Mouse (Mus musculus) retina, adult 2 months (tissue): Measurements from ENCODE around the gene Pdcd2l.
A peak's percentile ranks its signal among the peaks of the same experiment; 100 is the strongest.

Experiments
- DNase-seq: peaks from one replicate; pipeline ENCODE4 v3.0.0-alpha.2; 2012; ENCODE audit warnings: low read depth, low spot score

Gene Pdcd2l

DNA sequence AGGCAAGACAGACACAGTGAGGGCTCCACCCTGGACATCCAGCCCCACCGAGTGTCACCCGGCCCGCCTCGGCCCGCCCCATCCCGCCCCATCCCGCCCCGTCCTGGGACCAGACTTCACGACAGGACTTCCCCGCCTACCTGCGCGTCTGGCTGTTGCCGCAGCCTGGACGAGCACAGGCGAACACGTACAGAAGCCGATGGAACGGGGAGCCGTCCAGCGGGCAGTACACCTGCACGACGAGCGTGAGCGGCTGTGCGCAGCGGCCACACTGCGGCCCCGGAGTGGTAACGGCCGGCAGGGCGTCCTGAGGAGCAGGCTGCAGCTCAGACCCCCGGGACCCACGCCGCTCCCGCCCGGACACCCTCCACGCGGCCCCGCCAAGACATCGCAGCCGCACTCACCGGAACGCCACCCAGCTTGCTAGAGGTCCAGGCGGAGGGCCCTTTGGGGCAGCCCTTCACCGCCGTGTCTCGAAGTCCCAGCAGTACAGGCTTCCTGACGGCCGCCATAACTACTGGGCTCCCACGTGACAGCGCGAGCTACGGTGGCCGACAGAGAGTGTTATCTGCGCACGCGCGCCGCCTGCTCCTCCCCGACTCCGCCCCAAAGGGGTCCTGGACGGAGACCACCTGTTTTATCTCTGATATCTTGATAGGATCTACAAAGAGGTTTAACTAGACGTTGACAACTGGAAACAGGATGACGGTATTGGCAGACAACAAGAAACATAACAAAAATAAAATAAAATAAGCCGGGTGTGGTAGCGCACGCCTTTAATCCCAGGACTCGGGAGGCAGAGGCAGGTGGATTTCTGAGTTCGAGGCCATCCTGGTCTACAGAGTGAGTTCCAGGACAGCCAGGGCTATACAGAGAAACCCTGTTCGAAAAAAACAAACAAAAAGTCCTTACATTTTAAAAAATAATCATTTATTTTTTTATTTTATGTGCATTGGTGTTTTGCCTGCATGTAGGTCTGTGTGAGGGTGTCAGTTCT is at the start of gene Pdcd2l:
Pdcd2l (minus strand) TSS at position 530 of the 997 bp plus-strand sequence.
- DNase-seq: peak; percentile 78

DNA sequence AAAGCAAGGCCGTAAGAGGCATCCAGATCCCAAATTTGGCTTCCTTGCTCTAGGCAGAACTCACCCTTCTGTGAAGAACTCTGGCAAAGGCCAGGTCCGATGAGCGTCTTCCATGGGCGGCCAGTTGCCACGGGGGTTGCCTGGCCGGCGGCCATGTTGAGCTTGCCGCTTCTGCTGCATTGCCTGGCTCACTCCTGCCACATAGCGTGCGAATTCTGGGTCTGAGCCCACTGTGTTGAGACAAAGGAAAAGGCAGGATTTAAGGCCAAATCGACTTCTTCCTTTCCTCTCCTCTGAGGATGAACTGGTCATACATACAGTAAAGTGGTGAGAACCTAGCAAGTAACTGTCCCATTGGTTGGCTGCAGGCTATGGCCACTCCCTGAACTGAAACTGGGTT is 45.7 kb upstream of the Pdcd2l start:
- DNase-seq: no peak

DNA sequence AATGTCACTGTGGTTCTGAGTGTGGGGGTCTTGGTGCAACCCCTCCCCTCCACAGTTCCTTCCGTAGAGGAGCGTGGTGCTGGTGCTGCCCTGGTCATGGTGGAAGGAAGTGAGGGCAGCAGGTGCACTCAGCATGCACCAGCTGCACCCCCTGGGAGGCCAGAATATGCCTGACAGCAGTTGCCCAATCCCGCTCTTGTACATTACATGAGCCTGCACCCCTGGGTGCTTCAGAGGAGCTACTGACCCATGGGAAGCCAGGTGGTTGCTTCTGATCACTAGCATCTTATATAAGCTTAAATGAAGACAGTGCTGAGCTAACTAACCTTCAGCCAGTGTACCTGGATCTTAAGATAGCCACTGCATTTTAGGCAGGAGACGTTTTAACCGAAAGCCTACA is 41.6 kb upstream of the Pdcd2l start:
- no peak for DNase-seq

DNA sequence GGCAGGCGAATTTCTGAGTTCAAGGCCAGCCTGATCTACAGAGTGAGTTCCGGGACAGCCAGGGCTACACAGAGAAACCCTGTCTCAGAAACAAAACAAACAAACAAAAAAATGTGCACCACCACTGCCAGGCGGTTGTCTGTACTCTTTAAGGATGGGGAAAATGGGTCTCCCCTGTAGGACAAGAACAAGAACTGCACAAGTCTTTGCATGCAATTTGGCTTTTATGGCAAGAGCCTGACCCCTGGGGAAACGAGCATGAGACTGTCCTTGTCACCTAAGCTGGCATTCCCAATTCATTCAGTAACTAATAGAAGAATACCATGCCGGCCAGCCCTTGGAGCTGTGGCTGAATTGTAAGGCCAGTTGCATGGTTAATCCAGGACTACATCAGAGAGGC is 39.1 kb upstream of the Pdcd2l start:
- no peak for DNase-seq

DNA sequence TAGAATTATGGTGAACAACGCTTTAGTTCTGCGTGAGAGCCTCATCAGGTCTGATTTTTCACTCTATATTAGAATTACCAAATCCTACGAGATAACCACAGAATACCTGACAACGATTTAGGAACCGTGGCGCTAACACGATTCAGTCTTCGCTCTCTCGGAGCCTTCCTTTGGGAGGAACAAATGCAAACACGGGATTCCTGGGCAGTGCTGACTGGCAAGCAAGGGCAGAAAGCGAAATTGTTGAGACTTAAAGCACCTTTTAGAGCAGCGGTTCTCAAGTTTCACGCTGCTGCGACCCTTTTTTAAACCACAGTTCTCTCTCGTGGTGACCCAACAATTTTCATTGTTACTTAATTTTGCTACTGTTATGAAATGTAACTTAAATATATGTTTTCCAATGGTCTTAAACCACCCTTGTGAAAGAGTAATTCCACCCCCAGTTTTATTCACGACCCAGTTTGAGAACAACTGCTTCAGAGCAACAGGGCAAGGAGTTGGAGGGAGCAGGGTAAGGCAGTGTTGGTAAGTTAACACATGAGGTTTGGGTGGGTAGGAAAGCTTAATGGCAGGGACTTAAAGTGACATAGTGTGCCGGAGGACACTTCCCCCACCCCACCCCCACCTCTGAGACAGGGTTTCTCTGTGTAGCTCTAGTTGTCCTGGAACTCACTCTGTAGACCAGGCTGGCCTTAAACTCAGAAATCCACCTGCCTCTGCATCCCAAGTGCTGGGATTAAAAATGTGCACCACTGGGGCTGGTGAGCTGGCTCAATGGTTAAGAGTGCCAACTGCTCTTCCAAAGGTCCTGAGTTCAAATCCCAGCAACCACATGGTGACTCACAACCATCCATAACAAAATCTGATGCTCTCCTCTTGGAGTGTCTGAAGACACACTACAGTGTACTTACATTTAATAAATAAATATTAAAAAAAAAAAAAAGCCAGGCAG is 38.4 kb upstream of the Pdcd2l start:
- DNase-seq: no peak

DNA sequence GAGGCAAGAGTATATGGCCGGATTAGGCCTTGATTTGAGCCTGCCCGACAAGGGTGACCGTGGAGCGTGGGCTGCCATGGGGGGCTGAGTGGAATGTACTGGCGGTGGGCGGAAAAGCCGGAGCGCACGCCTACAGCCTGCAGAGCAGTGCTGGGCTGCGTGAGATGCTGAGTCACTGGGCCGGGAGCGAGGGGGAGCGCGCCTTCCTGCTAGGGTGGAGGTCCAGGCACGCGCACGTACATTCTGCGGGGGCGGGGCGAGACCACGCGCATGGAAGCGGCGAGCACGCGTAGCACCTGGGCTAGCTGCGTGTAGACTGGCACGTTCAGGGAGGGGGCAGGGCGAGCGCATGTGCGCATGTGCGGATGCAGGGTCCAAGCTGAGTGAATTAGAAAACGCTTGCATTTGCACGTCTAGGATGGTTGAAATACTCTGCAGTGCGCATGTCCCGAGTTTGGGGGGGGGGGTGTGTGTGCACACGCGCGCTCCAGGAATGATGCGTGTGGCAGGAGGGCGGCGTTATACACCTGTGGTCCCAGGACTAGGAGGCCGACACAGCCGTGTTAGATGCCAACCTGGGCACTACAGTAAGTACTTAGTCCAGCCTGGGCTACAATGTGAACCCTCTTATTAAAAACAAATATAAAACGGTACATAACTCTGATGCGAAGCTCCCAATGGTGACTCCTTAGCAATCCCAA is 37.6 kb upstream of the Pdcd2l start:
- DNase-seq: peak; percentile 98

DNA sequence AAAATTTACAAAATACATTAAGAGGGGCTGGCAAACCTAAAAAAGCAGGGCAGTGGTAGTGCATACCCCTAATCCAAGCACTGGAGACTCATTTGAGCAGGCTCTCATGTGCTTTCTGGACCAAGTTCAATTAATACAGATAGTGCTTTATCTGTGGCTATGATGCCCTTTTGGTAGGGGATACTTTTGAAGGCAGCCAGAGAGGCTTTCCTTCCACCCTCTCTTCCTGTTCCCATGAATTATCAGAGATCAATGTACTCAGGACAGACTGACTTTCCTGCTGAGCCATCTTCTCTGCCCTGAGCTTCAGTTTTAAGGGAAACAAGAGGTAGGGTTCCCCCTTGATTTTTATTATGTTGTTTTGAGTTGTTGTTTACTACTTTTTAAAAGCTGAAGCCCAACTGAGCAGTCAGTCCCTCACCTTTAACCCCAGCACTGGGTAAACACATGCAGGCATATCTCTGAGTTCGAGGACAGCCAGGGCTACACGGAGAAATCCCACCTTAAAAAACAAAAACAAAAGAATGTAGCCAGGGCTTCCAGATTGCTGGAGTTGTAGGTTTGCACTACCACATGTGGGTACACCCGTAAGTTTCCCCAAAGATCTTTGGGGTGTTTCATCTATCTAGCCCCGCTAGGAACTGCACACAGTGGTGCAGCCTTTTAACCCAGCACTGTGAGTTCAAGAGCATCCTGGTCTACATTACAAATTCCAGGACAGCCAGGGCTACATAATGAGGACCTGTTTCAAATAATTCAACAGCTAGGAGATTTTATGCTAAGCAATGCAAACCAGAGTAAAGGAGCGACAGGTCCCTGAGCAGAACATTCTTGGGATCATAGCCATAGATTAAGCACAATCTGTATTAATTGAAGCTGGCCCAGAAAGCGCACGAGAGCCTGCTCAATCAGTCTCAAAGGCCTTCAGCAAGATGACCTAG is 36.6 kb upstream of the Pdcd2l start:
- DNase-seq: no peak

DNA sequence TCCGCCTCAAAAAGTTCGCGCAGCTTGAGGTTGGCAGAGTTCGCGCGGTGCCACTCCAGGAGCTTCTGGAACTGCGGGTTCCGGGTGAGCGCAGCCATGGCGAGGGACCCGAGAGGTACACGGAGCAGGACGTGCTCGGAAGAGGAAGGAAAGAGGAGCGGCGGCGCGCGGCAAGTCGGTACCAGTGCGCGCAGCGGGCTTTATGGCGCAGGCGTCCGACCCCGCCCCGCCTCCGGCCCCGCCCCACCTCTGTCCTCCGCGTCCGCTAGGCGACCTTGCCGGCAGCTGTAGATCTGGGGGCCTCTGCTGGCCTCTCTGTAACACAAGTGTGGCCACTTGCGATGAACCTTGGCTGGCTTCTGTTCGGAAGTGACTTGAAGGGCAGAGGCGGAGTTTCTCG is 33.7 kb upstream of the Pdcd2l start, which contains the start of gene Gpi1:
Gpi1 (minus strand) TSS at position 221 of the 400 bp plus-strand sequence.
- DNase-seq: peak; percentile 78

DNA sequence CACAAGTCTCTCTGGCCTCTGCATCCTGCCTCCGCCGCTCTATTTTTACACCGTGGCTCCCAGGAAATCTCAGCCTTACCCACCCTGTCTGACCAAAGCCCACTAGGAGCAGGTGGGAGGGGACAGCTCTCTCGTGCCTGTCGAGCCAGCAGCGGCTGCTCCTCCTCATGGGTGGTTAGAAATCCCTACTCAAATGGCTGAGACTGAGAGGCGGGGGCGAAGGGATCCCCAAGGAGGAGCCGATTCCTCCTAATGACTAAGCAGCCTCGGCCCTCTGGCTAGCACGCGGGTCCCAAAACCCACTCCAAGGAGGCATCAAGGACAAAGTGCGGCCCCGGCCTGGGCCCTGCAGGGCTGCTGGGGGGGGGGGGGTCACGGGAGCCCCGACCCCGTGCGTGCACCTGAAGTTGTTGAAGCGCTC is 33.2 kb upstream of the Pdcd2l start:
- DNase-seq: no peak

DNA sequence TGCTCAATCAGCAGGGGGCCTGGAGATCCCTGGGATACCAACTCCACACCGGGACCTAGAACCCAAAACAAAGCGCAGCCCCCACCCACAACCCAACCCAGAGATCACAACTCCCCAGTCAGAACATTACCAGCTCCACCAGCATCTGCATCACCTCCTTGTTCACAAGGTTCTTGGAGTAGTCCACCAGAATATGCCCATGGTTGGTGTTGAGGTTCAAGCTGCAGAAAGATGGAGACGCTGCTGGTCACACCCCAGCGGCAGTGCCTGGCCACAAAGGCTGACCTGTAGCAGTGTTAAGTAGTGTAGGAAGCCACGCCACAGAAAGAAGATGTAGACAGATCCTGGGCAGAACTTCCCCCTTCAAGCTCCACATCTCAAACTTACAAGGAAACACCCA is 32.7 kb upstream of the Pdcd2l start:
- no peak for DNase-seq

DNA sequence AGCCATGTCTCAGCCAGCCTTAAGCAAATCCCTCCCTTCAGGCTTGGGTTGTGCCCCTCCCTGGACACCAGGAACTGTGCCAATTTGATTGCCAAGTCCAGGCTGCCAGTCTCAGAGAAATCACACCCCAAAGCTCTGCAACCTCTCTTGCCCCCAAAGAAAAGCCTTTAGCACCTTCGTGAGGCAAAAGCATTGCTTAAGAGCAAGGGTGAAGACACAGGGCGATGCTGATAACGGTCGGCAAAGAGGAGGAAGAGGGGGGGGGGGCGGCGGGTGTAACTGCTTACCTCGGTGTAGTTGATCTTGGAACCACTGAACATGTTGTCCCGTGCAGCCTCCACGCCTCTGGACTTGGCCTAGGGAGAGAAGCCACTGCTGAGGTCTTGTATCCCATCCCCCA is 32.2 kb upstream of the Pdcd2l start:
- no peak for DNase-seq

DNA sequence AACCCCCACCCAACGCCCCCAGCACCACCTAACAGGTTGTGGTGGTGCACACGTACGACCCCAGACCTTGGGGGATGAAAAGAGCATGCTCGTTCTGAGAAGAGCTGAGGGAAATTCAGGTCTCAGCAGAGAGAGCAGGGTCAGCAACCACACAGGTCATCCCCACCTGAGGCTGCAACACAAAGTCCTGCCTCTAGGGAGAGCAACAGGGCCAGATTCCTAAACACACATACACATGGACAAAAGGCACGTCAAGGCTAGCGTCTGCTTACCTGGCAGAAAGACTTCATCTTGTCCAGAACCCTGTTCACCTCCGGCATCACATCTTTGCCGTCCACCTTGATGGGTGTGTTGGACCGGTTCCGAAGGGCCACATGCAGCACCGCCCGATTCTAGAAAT is 30.4 kb upstream of the Pdcd2l start:
- no peak for DNase-seq

DNA sequence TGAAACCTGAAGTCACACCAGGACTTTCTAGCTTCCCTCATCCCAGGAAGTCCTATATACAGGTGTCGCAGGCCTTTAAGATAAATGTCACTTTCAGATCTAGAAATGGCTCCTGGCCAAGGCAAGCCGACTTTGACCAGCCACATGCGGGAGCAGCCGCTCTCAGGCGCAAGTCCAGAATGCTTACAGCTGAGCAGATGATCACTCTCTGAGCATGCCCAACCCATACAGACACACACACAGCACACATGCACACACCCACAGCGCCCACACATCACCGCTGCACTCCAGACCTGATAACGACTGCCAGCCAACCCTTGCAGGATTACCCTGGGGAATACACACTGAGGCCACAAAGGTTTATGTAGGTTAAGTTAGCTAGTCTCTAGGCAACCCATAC is 29.6 kb upstream of the Pdcd2l start:
- DNase-seq: no peak

DNA sequence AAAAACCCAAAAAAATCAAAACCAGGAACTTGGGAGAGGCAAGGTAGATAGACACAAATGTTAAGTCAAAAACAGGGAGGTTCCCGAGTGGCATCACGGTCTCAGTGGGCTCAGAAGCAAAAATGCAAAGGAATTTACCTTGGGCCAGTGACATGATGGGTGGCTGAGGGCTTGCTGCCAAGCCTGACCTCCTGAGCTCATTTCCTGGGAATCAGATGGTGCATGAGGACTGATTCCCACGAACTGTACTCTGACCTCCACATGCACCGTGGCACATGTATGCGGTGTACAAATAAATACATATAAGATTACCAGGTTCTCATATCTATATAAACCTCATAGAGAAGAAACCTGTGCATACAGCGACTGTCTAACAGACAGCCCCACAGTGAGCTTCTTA is 27.8 kb upstream of the Pdcd2l start:
- DNase-seq: no peak

DNA sequence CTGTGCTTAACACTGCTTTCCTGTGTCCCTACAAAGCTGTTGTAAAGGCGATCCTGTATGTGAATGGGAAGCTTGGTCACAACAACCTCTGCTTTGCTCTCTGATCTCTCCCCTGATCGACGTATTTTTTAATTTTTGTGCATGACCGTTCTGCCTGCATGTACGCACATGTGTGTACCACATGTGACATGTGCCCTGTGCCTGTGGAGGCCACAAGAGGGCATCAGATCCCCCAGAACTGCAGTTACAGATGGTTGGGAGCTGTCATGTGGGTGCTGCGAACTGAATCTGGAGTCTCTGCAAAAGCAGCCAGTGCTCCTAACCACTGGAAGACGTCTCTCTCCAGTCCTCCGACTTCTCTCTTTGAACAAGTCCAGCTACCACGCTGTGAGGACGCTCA is 25.9 kb upstream of the Pdcd2l start:
- no peak for DNase-seq

DNA sequence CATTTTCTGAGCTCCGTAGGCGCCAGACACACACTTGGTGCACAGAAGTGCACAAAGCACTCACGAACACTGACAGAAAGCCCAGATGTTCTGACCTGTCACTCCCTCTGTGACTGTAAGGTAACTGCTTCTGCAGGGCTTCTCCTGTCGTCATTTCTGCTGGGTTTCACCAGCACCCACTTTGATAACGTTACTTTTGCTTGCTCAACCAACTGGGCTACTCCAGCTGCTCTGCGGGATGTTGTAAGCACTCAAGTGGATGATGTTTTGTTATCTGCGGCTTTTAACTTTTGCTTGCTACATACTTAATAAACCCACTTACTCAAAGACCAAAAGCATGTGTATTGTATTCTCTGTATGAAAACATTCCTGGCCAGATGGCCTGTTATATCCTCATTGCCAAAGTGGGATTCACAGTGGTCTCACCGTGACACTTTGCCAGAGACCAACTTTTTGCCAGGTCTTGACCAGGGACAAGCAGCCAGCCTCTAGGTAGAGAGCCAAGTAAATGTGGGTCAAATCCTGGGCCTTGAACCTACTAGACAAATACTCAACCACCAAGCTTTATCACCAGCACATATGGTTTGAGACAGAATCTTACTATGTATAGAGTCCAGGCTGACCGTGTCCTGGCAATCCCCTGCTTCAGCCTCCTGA is 25.3 kb upstream of the Pdcd2l start:
- no peak for DNase-seq

DNA sequence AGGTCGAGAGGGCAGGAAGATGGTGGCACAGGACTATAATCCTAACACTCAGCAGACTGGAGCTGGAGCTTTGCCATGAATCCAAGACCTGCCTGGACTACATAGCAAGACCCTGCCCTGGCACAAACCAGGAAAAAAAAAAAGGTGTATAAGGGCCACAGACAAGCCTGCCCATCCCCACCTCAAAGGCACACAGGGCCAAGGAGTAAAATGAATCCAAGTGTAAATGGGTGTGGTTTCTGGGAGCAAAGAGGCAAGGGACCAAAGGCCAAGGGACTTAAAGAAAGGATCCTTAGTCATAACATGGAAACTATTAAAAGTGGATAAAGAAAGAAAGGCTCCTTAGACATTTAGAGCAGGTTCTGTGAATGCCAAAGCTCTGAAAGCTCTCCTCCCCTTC is 22.0 kb upstream of the Pdcd2l start:
- no peak for DNase-seq

DNA sequence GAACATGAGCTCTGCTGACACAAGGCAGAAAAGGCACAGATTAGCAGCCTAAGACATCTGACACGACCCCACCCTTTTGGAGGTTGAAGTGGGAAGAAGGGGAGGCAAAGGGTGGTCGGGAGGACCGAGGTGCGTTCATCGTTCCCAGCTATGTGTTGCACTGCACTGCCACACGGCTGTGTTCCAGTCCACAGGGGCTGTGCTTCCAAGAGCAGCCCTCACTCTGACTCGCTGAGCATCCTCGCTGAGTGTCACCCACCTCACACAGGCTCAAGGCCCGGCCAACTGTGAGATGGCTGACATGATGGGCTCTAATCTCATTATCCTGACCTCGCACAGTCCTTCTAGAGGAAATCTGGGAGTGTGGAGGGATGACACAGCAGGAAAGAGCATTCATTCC is 20.0 kb upstream of the Pdcd2l start:
- no peak for DNase-seq

DNA sequence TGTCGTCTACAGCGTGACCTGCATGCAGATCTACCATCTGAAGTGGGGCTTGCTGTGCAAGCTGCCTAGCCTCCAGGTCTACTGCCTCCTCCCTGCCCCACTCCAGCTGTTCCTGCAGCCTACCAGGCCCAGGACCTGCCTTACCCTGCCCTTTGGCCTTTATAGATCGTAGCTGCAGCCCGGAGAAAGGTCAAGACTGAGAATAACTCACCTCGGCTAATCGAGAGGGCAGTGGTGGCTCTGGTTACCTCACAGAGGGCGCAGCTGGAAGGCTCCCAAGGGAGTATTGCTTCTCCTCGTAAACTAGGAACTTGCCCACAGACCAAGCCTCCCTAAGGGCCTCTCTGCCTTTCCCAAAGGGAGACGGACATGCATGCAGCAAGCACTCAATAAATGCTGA is 19.0 kb upstream of the Pdcd2l start:
- DNase-seq: no peak

DNA sequence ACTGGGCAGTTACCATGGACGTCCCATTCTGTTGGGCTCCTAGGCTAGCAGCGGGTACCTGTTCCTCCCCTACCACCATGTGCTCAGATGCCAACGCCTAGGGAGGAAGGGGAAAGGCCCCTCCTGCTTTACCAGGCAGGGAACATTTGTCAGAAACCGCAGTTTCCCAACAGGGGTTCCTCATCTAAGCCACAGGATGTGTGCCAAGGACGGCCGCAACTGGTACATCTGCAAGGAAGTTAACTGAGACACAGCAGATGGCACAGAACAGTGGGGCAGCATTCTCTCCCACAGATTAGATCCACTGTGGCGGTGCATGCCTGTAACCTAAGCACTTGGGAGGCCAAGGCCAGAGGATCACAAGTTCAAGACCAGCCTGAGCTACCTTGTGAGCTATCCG is 18.2 kb upstream of the Pdcd2l start:
- no peak for DNase-seq
